Mouse (Mus musculus) myocyte (in vitro differentiated cells): ENCODE measurements around the gene Dnaic1. TPM values are rescaled to one million over a fixed set of nuclear protein-coding genes. Genes with fewer than 3 reads are reported as not detected.

Experiments used
- H3K27me3 ChIP-seq: one replicate; pipeline ENCODE4 v1.6.1; 2011; ENCODE audit not compliant: control insufficient read depth, insufficient read depth, insufficient read length
- H3K36me3 ChIP-seq: one replicate; pipeline ENCODE4 v1.6.1; 2011; ENCODE audit not compliant: control insufficient read depth, insufficient read depth
- H3K4me2 ChIP-seq: one replicate; pipeline ENCODE4 v1.6.1; 2011; ENCODE audit warnings: low read depth, control low read depth
- H3K4me3 ChIP-seq: one replicate; pipeline ENCODE4 v1.5.1; 2011; ENCODE audit warnings: mild to moderate bottlenecking, control low read depth, moderate library complexity
- H3K79me2 ChIP-seq: one replicate; pipeline ENCODE4 v1.6.1; 2011; ENCODE audit not compliant: control insufficient read depth, insufficient read depth
- H3ac ChIP-seq: one replicate; pipeline ENCODE4 v1.6.1; 2011; ENCODE audit not compliant: control insufficient read depth, insufficient read length
- CEBPB ChIP-seq: IDR thresholded peaks from 2 replicates; pipeline ENCODE4 v1.6.1; 2011; ENCODE audit warnings: mild to moderate bottlenecking, moderate library complexity; ENCODE audit not compliant: poor library complexity, insufficient read depth, severe bottlenecking
- E2F4 ChIP-seq: IDR thresholded peaks from one replicate; pipeline ENCODE4 v1.6.1; 2011; ENCODE audit warnings: mild to moderate bottlenecking, control low read depth, moderate library complexity; ENCODE audit not compliant: insufficient read depth
- MAX ChIP-seq: IDR thresholded peaks from one replicate; pipeline ENCODE4 v1.6.1; 2011; ENCODE audit warnings: low read depth, mild to moderate bottlenecking, control low read depth
- MYOD1 ChIP-seq, 3 experiments: IDR thresholded peaks; one replicate each; pipeline ENCODE4 v1.6.1; 2011; ENCODE audit warnings: control low read depth in 2 of 3, low read depth in 2 of 3, mild to moderate bottlenecking in 2 of 3, moderate library complexity in 1 of 3; ENCODE audit not compliant: insufficient read length in 2 of 3, control insufficient read depth in 1 of 3
- MYOG ChIP-seq, 3 experiments: IDR thresholded peaks; one replicate each; pipeline ENCODE4 v1.6.1; 2011; ENCODE audit warnings: control low read depth in 2 of 3, low read depth in 2 of 3, mild to moderate bottlenecking in 2 of 3; ENCODE audit not compliant: insufficient read length in 2 of 3, control insufficient read depth in 1 of 3, insufficient read depth in 1 of 3
- POLR2A ChIP-seq: IDR thresholded peaks from one replicate; pipeline ENCODE4 v1.6.1; 2011; ENCODE audit warnings: low read depth, mild to moderate bottlenecking, control low read depth, moderate library complexity; ENCODE audit not compliant: insufficient read length
- POLR2AphosphoS2 ChIP-seq: IDR thresholded peaks from one replicate; pipeline ENCODE4 v1.6.1; 2011; ENCODE audit warnings: low read depth, control low read depth; ENCODE audit not compliant: insufficient read length
- REST ChIP-seq: IDR thresholded peaks from one replicate; pipeline ENCODE4 v1.6.1; 2011; ENCODE audit warnings: mild to moderate bottlenecking, control low read depth, moderate library complexity; ENCODE audit not compliant: insufficient read depth, insufficient read length
- SRF ChIP-seq: IDR thresholded peaks from one replicate; pipeline ENCODE4 v1.6.1; 2011; ENCODE audit warnings: low read depth; ENCODE audit not compliant: control insufficient read depth, insufficient read length
- TCF12 ChIP-seq: IDR thresholded peaks from one replicate; pipeline ENCODE4 v1.6.1; 2011; ENCODE audit warnings: mild to moderate bottlenecking, control low read depth; ENCODE audit not compliant: poor library complexity, insufficient read depth, severe bottlenecking
- TCF3 ChIP-seq: IDR thresholded peaks from one replicate; pipeline ENCODE4 v1.6.1; 2011; ENCODE audit warnings: low read depth, control low read depth; ENCODE audit not compliant: insufficient read length
- USF1 ChIP-seq: IDR thresholded peaks from one replicate; pipeline ENCODE4 v1.6.1; 2011; ENCODE audit warnings: low read depth, mild to moderate bottlenecking, control low read depth, moderate library complexity
- polyA plus RNA-seq: library from polyadenylated mRNA; unstranded; fragments of >200 nt; fragmentation: generic; extraction: Trizol; gene quantifications from one replicate; pipeline ENCODE4 v1.2.1, GENCODE M21; 2012; ENCODE audit warnings: missing spikeins

Gene Dnaic1
- polyA plus RNA-seq, 1 experiment = 0.08 TPM

- Histone ChIP-seq H3K79me2 (no peaks in the 10 kb centered on the region), H3ac (no peak overlapping the region), H3K4me2 (no peak overlapping the region), H3K36me3 (no peaks in the 10 kb centered on the region), H3K4me3 (no peak overlapping the region), H3K27me3 (no peaks in the 10 kb centered on the region)
- TF ChIP-seq MYOD1 (IDR thresholded peaks at IDR 0.05; ENCODE audit: control insufficient read depth in 1 of 3, insufficient read length in 2 of 3, low read depth in 2 of 3) (peak in 1 of 3 experiments; percentile 30), TCF12 (no peak)
Observed at GRCm38 (mm10) chr4:41665009-41665675, 95.6 kb downstream of the Dnaic1 start.

- Histone ChIP-seq H3K36me3 (no peaks in the 10 kb centered on the region), H3K4me3 (no peak overlapping the region), H3K27me3 (peaks cover 6% of the 10 kb centered on the region), H3K79me2 (no peaks in the 10 kb centered on the region), H3K4me2 (no peak overlapping the region), H3ac (no peak overlapping the region)
- no peak for TF ChIP-seq CEBPB
- no peak for TF ChIP-seq E2F4
- TF ChIP-seq MAX = no peak
- no peak for TF ChIP-seq TCF12
- no peak for TF ChIP-seq MYOD1 (IDR thresholded peaks at IDR 0.05; ENCODE audit: control insufficient read depth in 1 of 3, insufficient read length in 2 of 3, low read depth in 2 of 3)
- no peak for TF ChIP-seq POLR2AphosphoS2
- no peak for TF ChIP-seq USF1
- no peak for TF ChIP-seq TCF3
- TF ChIP-seq SRF = no peak
Observed at GRCm38 (mm10) chr4:41666646-41667045, 97.1 kb downstream of the Dnaic1 start.

- no peaks in the 10 kb centered on the region for H3K36me3 ChIP-seq
- TF ChIP-seq REST (no peak), TCF12 (no peak), TCF3 (no peak), MAX (no peak), USF1 (no peak), E2F4 (no peak), SRF (no peak), POLR2AphosphoS2 (no peak)
- no peak overlapping the region for H3K4me2 ChIP-seq
- no peak overlapping the region for H3ac ChIP-seq
- no peaks in the 10 kb centered on the region for H3K79me2 ChIP-seq
- H3K4me3 ChIP-seq = no peak overlapping the region
- H3K27me3 ChIP-seq = peaks cover 36% of the 10 kb centered on the region
Observed at GRCm38 (mm10) chr4:41670836-41671235, 101.3 kb downstream of the Dnaic1 start.

GRCm38 (mm10) chr4:41671500-41671899, 101.9 kb downstream of the Dnaic1 start:
- peaks cover 43% of the 10 kb centered on the region for H3K27me3 ChIP-seq
- H3K79me2 ChIP-seq = no peaks in the 10 kb centered on the region
- H3ac ChIP-seq = no peak overlapping the region
- H3K36me3 ChIP-seq = no peaks in the 10 kb centered on the region
- H3K4me3 ChIP-seq = no peak overlapping the region
- TF ChIP-seq USF1 = no peak
- TF ChIP-seq MYOG (IDR thresholded peaks at IDR 0.05; ENCODE audit: control insufficient read depth in 1 of 3, insufficient read depth in 1 of 3, insufficient read length in 2 of 3, low read depth in 2 of 3) = no peak
- TF ChIP-seq POLR2AphosphoS2 = no peak
- TF ChIP-seq E2F4 = no peak
- TF ChIP-seq TCF3 = no peak
- TF ChIP-seq SRF = no peak
- no peak for TF ChIP-seq POLR2A
- no peak for TF ChIP-seq CEBPB
- no peak for TF ChIP-seq REST
- TF ChIP-seq TCF12 = no peak
- TF ChIP-seq MYOD1 (IDR thresholded peaks at IDR 0.05; ENCODE audit: control insufficient read depth in 1 of 3, insufficient read length in 2 of 3, low read depth in 2 of 3) = no peak
- no peak for TF ChIP-seq MAX
- H3K4me2 ChIP-seq = no peak overlapping the region

- Histone ChIP-seq H3ac (no peak overlapping the region), H3K79me2 (no peaks in the 10 kb centered on the region), H3K27me3 (peaks cover 48% of the 10 kb centered on the region), H3K4me3 (no peak overlapping the region), H3K4me2 (no peak overlapping the region), H3K36me3 (no peaks in the 10 kb centered on the region)
- TF ChIP-seq CEBPB (no peak), TCF3 (no peak), POLR2A (no peak), SRF (no peak)
Observed at GRCm38 (mm10) chr4:41671963-41672480, 102.4 kb downstream of the Dnaic1 start.
